Mouse (Mus musculus): Measurements from ENCODE around the gene Numb.

Numb gene

DNA sequence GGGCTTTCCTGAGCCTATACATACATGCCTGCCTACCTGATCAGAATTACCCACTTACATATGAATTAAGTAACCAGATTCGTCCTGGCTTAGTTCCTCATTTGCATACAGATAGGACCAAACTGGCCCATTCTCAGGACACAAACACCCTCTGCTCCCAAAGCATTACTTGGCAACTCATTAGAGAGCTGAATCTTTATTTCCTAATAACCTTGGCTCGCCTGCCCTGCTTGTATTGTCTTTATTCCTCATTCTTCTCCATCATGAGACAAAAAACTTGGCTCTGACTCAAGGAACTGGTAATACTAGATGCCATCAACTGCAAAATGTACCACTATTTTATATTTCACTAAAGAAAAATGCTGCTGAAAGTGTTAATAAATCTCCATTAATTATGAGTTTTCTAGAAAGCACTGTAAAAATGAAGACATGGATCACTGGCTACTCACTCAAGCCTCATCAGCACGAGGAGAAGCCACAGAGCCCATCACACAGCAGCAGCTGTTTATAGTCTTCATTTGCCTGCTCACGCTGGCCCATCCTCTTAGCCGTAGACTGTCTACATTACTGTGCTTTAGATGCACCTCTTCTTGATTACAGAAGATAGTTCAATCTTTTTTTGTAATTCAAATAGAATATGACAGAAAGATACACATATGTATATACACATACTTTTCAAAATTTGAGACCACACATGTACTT is 69.1 kb downstream of the Numb start:
- no peak for DNase-seq (ENCODE audit: low spot score in 2 of 2)

DNA sequence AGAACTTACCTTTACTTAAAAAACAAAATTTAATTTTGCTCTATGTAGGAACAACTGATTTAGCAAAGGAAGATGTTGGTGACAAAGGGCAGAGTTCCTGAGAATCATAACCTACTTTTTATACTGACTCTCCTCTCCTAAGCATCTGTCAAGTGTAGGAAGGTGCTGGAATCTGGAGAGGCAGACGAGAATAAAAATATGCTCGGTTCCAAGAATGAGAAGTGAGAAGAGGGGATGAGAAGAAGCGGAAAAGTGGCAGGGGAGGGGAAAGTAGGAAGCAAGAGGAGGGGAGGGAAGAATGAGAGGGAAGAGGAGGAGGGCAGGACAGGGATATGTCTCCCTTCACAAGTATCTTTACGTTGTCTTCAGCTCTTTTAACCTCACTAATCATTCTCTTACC is 71.4 kb downstream of the Numb start:
- no peak for DNase-seq (ENCODE audit: low spot score in 2 of 2)

- DNase-seq (ENCODE audit: low spot score in 2 of 2): no peak
These were observed 73.0 kb downstream of the Numb start for GRCm38 (mm10) chr12:83848595-83849231.

- DNase-seq (ENCODE audit: low spot score in 2 of 2): no peak
These were observed 73.9 kb downstream of the Numb start for GRCm38 (mm10) chr12:83847877-83848276.

- DNase-seq (ENCODE audit: low spot score in 2 of 2): no peak
These were observed 78.9 kb downstream of the Numb start for GRCm38 (mm10) chr12:83842678-83843440.

DNA sequence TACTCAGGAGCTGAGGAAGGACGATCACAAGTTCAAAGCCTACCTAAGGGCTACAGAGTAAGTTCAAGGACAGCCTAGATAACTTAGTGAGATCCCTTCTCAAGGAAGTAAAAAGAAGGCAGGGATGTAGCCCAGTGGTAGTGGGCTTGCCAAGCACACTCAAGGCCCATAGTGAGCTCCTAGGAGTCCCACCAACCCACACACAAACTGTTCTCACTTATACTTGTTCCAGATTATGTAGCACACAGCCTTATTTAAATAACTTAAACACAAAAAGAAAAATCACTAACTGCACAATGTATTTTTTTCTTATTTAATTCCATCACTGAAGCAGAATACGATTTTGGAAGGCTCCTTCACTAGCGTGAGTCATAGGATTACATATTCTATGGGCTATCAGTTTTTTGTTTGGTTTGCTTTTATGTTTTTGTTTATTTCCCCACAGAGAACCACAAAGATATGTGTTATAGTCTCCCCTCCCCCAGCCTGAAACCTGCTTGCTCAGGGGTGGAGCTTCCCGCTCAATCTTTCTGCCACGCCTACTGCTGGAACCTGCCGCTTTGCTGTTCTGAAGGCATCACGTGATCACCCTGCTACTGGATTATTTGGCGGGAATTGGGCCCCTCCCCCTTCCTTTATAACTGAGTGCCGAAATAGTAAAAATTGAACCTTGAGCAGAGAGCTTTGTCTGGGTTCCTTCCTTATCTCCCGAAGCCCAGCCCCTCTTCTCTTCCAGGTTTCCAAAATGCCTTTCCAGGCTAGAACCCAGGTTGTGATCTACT is 80.1 kb downstream of the Numb start:
- DNase-seq (ENCODE audit: low spot score in 2 of 2): no peak

GRCm38 (mm10) chr12:83833979-83834378 is 87.8 kb downstream of the Numb start:
- no peak for DNase-seq (ENCODE audit: low spot score in 2 of 2)

- no peak for DNase-seq (ENCODE audit: low spot score in 2 of 2)
These were observed 91.3 kb downstream of the Numb start for GRCm38 (mm10) chr12:83830424-83830823.

DNA sequence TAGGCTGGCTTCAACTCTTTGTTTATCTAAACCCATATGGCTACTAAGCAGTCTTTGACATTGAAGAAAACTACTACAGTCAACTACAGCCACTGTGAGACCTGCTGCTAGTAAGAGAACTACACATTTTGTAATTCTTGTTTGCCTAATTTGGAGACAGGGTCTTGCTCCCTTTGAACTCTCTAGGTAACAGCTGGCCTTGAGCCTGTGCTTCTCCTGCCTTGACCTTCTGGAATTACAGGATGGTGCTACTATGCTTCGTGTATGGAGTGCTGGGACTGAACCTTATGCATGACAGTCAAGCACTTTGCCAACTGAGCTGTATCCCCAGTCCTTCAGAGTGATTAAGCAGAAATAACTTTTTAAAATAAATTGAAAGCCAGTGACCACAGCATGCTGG is 105.1 kb downstream of the Numb start:
- no peak for DNase-seq (ENCODE audit: low spot score in 2 of 2)

DNA sequence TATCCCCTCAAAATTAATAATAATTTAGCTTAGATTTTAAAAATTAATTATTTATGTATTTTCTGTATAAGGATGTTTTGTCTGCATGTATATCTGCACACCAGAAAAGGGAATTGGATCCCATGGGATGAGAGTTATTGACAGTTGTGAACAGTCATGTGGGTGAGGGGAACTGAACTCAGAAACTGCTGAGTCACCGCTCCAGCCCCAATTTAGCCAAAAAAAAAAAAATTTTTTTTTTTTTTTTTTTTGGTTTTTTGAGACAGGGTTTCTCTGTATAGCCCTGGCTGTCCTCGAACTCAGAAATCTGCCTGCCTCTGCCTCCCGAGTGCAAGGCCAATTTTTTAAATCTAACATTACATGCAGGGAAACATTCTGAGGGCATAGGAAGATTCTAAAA is 109.8 kb downstream of the Numb start:
- DNase-seq (ENCODE audit: low spot score in 2 of 2): no peak

DNA sequence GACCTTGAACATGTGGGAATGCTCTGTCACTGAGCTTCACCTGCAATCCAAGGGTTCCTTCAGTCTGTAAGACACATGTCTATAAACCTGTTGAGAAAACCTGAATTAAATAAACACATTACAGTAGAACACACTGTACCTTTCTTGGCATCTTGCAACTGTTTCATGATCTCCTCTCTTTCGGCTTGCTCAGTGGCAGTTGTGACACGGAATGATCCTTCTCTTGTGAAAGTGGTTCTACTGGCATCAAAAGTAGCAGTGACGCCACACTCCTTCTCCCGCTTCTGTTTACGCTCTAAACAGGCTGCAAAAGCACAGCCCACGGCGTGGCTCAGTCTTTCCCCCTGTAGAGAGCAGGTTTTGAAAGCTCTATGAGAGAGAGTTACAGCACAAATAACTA is 118.1 kb downstream of the Numb start:
- no peak for DNase-seq (ENCODE audit: low spot score in 2 of 2)

DNA sequence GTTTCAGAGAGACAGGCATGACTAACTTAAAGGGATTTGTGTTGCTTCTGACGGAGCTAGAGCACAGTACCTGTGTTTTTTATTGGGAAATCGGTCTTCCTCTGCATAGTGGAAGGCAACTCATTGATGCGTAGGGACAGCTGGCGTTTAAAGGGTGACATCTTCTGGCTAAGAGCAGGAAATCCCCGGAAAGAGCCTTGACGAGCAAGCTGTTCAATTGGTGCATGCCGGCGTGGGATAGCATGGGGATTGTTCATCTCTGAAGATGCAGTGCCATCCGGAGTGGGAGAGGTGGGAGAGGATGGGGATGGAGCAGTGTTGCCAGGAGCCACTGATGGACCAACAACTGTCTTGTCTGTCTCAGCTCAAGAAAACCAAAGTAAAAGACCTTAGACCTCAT is 120.8 kb downstream of the Numb start:
- no peak for DNase-seq (ENCODE audit: low spot score in 2 of 2)

DNA sequence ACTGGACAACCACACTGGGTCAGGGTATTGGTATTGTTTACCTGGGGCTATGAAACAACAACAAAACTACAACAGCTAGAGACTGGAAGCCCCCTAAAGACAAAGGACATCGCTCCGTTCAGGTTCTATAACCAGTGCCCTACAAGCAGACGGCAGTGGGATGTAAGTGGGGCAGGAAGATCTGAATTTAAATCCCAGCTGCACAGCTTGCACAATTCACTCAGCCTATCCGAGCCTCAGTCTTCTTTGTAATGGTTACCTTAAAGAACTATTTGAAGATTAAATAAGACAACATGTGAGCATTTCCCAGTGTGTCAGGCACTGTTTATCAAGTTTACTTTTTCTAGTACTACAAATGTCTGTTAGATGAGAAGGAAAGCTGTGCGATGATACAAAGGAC is 123.4 kb downstream of the Numb start:
- DNase-seq (ENCODE audit: low spot score in 2 of 2): no peak

DNA sequence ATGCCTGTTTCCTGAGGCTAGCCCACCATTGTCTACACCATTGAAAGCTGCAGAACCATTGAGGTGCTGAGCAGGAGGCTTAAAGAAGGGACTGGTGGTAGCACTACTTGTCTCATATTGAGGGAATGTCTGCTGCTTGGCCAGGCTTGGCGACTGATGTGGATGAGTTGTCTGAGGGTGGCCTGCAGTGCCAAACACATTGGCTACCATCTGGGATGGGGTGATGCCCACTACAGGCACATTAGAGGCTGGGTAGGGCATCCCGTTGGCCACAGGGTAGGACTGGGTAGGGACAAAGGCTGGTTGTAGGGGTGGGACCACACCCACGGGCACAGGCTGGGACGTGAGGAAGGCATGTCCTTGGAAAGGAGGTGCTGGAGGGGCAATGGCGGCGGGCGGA is 126.1 kb downstream of the Numb start:
- DNase-seq (ENCODE audit: low spot score in 2 of 2): no peak

GRCm38 (mm10) chr12:83795051-83795450 is 126.7 kb downstream of the Numb start:
- DNase-seq (ENCODE audit: low spot score in 2 of 2): no peak

GRCm38 (mm10) chr12:83792706-83793410 is 128.9 kb downstream of the Numb start:
- DNase-seq (ENCODE audit: low spot score in 2 of 2): no peak

DNA sequence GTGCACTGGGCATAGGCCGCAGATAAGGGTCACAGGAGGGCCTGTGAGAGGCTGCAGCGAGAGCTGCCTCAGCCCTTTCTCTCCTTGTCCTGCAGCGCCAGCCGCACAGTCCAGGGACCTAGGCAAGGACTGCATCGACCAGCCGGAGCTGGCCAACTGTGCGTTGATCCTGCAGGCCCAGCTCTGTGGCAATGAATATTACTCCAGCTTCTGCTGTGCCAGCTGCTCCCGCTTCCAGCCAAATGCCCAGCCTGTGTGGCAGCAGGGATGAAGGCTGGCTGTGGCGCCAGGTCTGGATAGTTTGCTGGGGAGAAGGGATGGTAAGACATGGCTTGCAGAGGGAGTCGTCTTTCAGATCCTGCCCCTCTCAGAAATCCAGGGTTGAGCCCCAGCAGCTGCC is 130.0 kb downstream of the Numb start:
- no peak for DNase-seq (ENCODE audit: low spot score in 2 of 2)

DNA sequence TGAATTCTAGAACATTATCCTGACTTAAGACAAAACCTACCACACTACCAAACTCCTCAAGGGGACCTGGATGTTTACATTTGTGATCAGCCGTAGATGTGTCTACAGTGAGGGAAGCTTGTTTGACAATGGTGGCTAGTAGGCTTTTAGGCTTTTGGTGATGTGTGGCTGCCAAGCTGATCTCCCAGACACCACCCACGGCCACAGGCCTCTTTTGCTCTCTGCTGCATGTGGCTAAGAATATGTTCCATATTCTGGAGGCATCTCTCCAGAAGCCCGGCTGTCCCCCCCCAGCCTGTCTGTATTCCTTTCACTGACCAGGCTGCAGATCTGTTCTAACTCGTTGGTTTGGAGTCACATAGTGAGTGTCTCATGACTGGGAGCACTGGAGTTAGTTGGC is 131.0 kb downstream of the Numb start:
- no peak for DNase-seq (ENCODE audit: low spot score in 2 of 2)

GRCm38 (mm10) chr12:83789781-83790140 is 132.0 kb downstream of the Numb start:
- no peak for DNase-seq (ENCODE audit: low spot score in 2 of 2)

DNA sequence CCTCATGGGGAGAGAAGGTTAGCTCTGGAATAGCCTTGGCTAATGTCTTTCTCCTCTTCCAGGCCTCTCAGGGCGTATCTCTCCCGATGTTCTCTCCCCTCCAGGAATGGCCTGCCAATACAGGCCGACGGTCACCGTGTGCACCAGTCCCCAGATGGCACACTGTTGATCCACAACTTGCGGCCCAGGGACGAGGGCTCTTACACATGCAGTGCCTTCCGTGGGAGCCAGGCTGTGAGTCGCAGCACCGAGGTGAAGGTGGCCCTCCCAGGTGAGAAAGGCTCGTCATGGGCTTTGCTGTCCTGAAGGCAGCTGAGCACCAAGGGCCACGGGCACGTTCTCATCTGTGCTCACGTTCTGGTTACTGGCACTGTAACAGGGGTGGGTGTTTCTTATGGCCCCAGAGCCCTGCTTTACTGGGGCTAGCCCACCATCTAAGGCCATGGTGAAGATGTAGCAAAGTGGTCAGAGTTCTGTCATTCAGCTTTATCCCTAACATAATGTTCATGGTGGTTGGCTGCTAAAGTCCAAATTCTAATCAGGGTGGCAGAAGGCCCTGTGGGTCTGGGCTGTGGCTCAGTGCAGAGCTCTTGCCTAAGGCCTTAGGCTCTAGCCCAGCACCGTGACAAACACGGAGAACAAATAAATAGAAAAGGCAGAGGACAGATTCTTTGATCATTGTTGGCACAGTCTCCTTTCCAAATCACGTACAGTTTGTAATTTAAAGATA is 132.5 kb downstream of the Numb start:
- no peak for DNase-seq (ENCODE audit: low spot score in 2 of 2)

DNA sequence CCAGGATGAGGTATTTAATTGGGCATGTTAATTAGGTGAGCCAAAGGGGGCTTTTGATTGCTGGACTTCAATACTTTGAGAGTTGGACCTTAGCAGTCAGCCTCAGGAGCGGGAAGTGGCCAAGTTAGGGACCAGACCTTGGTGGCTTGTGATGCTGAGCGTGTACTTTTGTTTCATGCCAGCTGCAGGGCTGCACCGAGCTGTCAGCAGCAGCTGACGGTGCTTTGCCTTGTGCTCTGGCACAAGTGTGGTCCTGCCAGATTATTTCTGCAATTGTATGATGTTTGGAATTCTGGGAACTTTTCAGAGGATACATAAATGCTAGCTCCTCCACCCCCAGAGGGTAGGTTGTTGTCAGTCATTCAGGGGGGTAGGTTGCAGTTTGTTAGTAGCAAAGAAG is 136.4 kb downstream of the Numb start:
- no peak for DNase-seq (ENCODE audit: low spot score in 2 of 2)

Measured in frontal cortex, postnatal 25 days (tissue).